Mouse (Mus musculus): Measurements from ENCODE around the gene Ccdc122.
"Not testable (repeated sequence)": the region's sequence is repeated elsewhere in the genome, so short reads cannot be mapped to it uniquely, and the experiment has no call there.

DNA sequence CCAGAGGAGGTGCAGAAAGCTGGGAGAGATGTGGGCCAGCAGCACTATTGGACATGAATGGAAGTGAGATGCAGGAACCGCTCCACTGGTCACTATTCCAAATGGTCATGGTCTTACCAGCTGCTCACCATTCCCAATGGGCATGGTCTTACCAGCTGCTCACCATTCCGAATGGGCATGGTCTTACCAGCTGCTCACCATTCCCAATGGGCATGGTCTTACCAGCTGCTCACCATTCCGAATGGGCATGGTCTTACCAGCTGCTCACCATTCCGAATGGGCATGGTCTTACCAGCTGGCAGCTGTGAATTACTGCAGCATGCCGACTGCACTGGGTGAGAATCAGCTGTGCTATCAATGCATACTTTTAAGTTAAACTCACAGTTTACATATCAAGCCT is 74.0 kb downstream of the Ccdc122 start:
- not testable (repeated sequence) for TF ChIP-seq POLR2A (IDR thresholded peaks at IDR 0.05; ENCODE audit: borderline replicate concordance, low read depth, low read length); CTCF (IDR thresholded peaks at IDR 0.05; ENCODE audit: low read depth, low read length)
